Mouse (Mus musculus) ES-Bruce4 (cell line): Measurements from ENCODE around the gene Olfr32.

Experiments
- CTCF ChIP-seq: IDR thresholded peaks from one replicate; pipeline ENCODE4 v1.8.1; 2011; ENCODE audit warnings: low read depth, low read length
- EP300 ChIP-seq: IDR thresholded peaks from 2 replicates; pipeline ENCODE4 v1.6.1; 2011; ENCODE audit warnings: low read depth, low read length; ENCODE audit not compliant: insufficient read depth
- POLR2A ChIP-seq: IDR thresholded peaks from one replicate; pipeline ENCODE4 v1.8.1; 2011; ENCODE audit warnings: low read length; ENCODE audit not compliant: insufficient read depth

DNA sequence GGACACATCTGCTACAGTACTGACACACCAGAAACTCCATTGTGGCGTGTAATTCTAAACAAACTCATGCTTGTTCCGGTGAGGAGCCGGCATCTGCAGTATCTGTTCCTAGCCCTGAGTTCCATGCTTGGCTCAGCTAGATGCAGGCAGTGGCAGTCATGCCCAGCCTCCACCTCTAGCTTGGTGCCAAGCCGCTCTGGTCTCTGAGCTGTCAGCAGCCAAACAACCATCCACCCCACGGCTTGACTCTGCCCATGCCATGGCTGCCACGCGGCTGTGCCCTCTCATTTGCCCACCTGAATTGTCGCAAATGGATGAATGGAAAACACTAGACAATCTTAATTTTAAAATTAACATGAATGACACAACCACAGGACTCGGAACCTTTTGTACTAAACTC is 11.8 kb upstream of the Olfr32 start:
- TF ChIP-seq CTCF: no peak
- TF ChIP-seq POLR2A: no peak
- no peak for TF ChIP-seq EP300
